Mouse (Mus musculus): ENCODE results near the gene Gspt2. TPM values are rescaled to one million over a fixed set of nuclear protein-coding genes. Genes with fewer than 3 reads are reported as not detected.
A peak's percentile ranks its signal among the peaks of the same experiment; 100 is the strongest.
"Not testable (repeated sequence)": the region's sequence is repeated elsewhere in the genome, so short reads cannot be mapped to it uniquely, and the experiment has no call there.

Gene Gspt2
- polyA plus RNA-seq (2012) = 0.01 TPM in 1 of 2 replicates, not detected in the other

- Histone ChIP-seq H3K27me3 (ENCODE audit: control insufficient read depth) (peaks cover 40% of the 10 kb centered on the region), H3K9me3 (ENCODE audit: control insufficient read depth, low read length) (peaks cover 6% of the 10 kb centered on the region), H3K4me1 (ENCODE audit: control insufficient read depth) (peaks cover 4% of the 10 kb centered on the region), H3K4me3 (replicated peaks) (peak within 1 kb of the TSS; percentile 56), H3K36me3 (ENCODE audit: control insufficient read depth) (no peaks in the 10 kb centered on the region)
- no peak for TF ChIP-seq GATA1 (IDR thresholded peaks at IDR 0.05; ENCODE audit: low read length)
- no peak for TF ChIP-seq TAL1 (IDR thresholded peaks at IDR 0.05; ENCODE audit: low read length)
Measured at GRCm38 (mm10) chrX:94635961-94636563, at the start of gene Gspt2. Gspt2 (plus strand) TSS chrX:94636069.

DNA sequence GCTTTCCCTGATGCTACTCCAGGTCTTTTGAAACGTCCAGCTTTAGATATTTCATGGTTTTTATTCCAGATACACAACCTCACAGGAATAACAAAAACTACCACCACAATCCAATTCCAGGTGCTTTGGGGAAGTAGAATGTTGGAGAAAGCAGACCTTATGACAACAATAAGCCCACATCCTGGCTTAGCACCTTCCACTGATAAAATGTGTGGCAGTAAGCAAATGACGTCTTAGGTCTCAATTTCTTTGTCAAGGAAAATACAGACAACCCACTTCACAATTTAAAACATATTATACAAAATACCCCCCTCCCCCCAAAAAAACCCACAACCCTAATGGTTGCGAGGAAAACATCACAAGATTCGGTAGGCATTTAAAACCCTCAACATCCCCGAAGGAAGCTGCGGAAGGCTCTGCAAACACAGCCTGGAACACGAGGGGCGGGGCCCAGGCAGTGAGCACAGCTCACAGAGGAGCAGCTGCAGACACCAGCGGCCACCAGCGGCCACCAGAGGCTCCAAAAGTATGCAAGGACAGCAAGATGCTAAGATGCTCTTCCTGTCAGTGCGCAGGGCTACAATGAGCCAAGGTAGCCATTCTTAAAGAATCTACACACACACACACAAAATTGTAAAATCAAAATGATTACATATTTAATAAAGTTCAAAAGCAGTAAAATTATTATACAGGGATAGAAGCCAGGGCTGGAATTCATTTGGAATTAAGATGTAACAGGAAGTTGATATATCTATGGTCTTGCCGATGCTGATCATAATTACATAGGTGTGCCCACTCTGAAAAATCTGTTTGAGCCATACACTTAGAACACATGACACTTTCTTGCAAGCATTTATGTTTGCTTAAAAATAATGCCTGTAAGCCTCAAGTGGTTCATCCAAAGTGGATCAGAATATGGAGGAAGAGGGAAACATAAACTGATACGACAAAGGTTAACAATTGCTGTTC is 10.8 kb upstream of the Gspt2 start:
- no peaks in the 10 kb centered on the region for H3K36me3 ChIP-seq (ENCODE audit: control insufficient read depth)
- H3K4me3 ChIP-seq (replicated peaks) = no peak overlapping the region
- no peaks in the 10 kb centered on the region for H3K9me3 ChIP-seq (ENCODE audit: control insufficient read depth, low read length)
- TF ChIP-seq TAL1 (IDR thresholded peaks at IDR 0.05; ENCODE audit: low read length) (no peak), GATA1 (IDR thresholded peaks at IDR 0.05; ENCODE audit: low read length) (no peak)
- peaks cover 5% of the 10 kb centered on the region; the same call in 1 of the 2 replicates for H3K27me3 ChIP-seq (ENCODE audit: control insufficient read depth)
- H3K4me1 ChIP-seq (ENCODE audit: control insufficient read depth) = no peaks in the 10 kb centered on the region

DNA sequence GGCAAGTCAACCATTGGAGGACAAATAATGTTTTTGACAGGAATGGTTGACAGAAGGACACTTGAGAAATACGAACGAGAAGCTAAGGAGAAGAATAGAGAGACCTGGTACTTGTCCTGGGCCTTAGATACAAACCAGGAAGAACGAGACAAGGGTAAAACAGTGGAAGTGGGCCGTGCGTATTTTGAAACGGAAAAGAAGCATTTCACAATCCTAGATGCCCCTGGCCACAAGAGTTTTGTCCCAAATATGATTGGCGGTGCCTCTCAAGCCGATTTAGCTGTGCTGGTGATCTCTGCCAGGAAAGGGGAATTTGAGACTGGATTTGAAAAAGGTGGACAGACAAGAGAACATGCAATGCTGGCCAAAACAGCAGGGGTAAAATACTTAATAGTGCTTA is 1.0 kb downstream of the Gspt2 start:
- H3K9me3 ChIP-seq (ENCODE audit: control insufficient read depth, low read length) = peaks cover 6% of the 10 kb centered on the region
- H3K4me3 ChIP-seq (replicated peaks) = no peak overlapping the region
- no peaks in the 10 kb centered on the region for H3K36me3 ChIP-seq (ENCODE audit: control insufficient read depth)
- H3K4me1 ChIP-seq (ENCODE audit: control insufficient read depth) = peaks cover 4% of the 10 kb centered on the region
- TF ChIP-seq TAL1 (IDR thresholded peaks at IDR 0.05; ENCODE audit: low read length) = no peak
- TF ChIP-seq GATA1 (IDR thresholded peaks at IDR 0.05; ENCODE audit: low read length) = no peak
- peaks cover 40% of the 10 kb centered on the region for H3K27me3 ChIP-seq (ENCODE audit: control insufficient read depth)

GRCm38 (mm10) chrX:94648541-94648940 is 12.7 kb downstream of the Gspt2 start:
- H3K27me3 ChIP-seq (ENCODE audit: control insufficient read depth) = no peaks in the 10 kb centered on the region
- TF ChIP-seq TAL1 (IDR thresholded peaks at IDR 0.05; ENCODE audit: low read length) = no peak
- TF ChIP-seq GATA1 (IDR thresholded peaks at IDR 0.05; ENCODE audit: low read length) = no peak
- H3K4me1 ChIP-seq (ENCODE audit: control insufficient read depth) = no peaks in the 10 kb centered on the region
- H3K36me3 ChIP-seq (ENCODE audit: control insufficient read depth) = no peaks in the 10 kb centered on the region
- no peak overlapping the region for H3K4me3 ChIP-seq (replicated peaks)
- H3K9me3 ChIP-seq (ENCODE audit: control insufficient read depth, low read length) = no peaks in the 10 kb centered on the region

DNA sequence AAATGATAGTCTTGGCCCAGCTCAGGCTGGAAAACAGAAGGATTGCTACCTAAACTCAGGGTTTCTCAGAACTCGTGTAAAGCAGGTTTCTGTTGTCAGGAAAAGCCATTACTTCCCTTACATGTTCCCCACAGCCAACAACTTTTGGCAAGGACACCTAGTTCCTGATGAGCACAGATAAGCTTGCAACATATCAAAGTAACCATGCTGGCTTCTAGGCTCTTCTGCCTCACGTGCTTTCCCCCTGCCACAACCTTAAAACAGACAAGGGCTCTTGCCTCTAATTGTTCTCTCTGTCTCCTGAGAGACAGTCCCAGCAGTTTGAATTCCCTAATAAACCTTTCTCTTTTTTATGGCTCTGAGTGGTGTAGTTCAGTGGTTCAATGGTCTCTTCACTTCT is 21.9 kb downstream of the Gspt2 start:
- Histone ChIP-seq H3K9me3 (ENCODE audit: control insufficient read depth, low read length) (no peaks in the 10 kb centered on the region), H3K27me3 (ENCODE audit: control insufficient read depth) (no peaks in the 10 kb centered on the region), H3K4me1 (ENCODE audit: control insufficient read depth) (no peaks in the 10 kb centered on the region), H3K4me3 (replicated peaks) (no peak overlapping the region), H3K36me3 (ENCODE audit: control insufficient read depth) (no peaks in the 10 kb centered on the region)
- TF ChIP-seq GATA1 (IDR thresholded peaks at IDR 0.05; ENCODE audit: low read length) (no peak), TAL1 (IDR thresholded peaks at IDR 0.05; ENCODE audit: low read length) (no peak)

- no peaks in the 10 kb centered on the region for H3K27me3 ChIP-seq (ENCODE audit: control insufficient read depth)
- H3K36me3 ChIP-seq (ENCODE audit: control insufficient read depth) = no peaks in the 10 kb centered on the region
- H3K4me3 ChIP-seq (replicated peaks) = no peak overlapping the region
- no peaks in the 10 kb centered on the region for H3K9me3 ChIP-seq (ENCODE audit: control insufficient read depth, low read length)
- no peaks in the 10 kb centered on the region for H3K4me1 ChIP-seq (ENCODE audit: control insufficient read depth)
- TF ChIP-seq TAL1 (IDR thresholded peaks at IDR 0.05; ENCODE audit: low read length) (no peak), GATA1 (IDR thresholded peaks at IDR 0.05; ENCODE audit: low read length) (no peak)
Measured at GRCm38 (mm10) chrX:94670814-94671213, 34.9 kb downstream of the Gspt2 start.

DNA sequence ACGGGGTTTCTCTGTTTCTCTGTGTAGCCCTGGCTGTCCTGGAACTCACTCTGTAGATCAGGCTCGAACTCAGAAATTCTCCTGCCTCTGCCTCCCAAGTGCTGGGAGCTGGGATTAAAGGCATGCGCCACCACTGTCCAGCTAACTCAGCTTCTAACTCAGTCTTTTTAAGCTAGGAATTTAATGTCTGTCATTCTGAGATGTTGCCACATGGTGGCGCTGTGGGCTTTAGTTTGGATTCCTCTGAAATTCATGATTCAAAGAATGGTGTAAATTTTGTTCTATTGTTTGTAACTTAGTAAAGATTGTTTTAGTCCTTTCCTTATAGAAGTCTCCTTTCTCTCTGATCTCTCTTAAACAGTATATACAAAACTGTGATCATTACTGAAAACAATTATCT is 39.1 kb downstream of the Gspt2 start:
- no peaks in the 10 kb centered on the region for H3K36me3 ChIP-seq (ENCODE audit: control insufficient read depth)
- H3K9me3 ChIP-seq (ENCODE audit: control insufficient read depth, low read length) = no peaks in the 10 kb centered on the region
- TF ChIP-seq GATA1 (IDR thresholded peaks at IDR 0.05; ENCODE audit: low read length) = no peak
- TF ChIP-seq TAL1 (IDR thresholded peaks at IDR 0.05; ENCODE audit: low read length) = no peak
- no peaks in the 10 kb centered on the region for H3K27me3 ChIP-seq (ENCODE audit: control insufficient read depth)
- H3K4me1 ChIP-seq (ENCODE audit: control insufficient read depth) = no peaks in the 10 kb centered on the region
- H3K4me3 ChIP-seq (replicated peaks) = no peak overlapping the region

DNA sequence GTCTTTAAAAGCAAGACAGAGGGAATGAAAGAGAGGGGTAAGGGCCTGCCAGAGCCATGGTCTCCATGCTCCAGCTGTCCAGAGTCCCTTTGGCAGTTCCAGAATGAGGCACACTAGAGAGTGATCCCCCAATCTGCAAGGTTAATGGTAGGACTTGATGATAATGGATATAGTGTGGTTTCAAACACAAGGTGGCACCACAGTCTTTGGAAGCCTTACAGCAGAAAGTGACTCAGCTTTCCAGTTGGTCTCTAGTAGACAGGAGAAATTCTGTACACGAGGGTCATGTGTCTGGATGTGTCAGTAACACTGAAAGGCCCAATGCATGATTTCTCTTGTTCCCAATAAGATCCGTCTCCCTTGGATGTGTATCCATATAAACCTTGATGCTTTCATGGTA is 45.7 kb downstream of the Gspt2 start:
- H3K9me3 ChIP-seq (ENCODE audit: control insufficient read depth, low read length); H3K36me3 ChIP-seq (ENCODE audit: control insufficient read depth); H3K4me1 ChIP-seq (ENCODE audit: control insufficient read depth): not testable (repeated sequence)

GRCm38 (mm10) chrX:94689593-94689992 is 53.7 kb downstream of the Gspt2 start:
- H3K36me3 ChIP-seq (ENCODE audit: control insufficient read depth); H3K4me3 ChIP-seq (replicated peaks); H3K4me1 ChIP-seq (ENCODE audit: control insufficient read depth); H3K27me3 ChIP-seq (ENCODE audit: control insufficient read depth); H3K9me3 ChIP-seq (ENCODE audit: control insufficient read depth, low read length): not testable (repeated sequence)

More for the DNA sequence above, 45.7 kb downstream of the Gspt2 start:
- not testable (repeated sequence) for H3K4me3 ChIP-seq (replicated peaks); H3K27me3 ChIP-seq (ENCODE audit: control insufficient read depth)

Other genes starting within 250 kb of the Gspt2 start
- 0.32 and 0.38 TPM in 2 replicates for gene Maged1, start 93.9 kb upstream of the Gspt2 start, polyA plus RNA-seq (2012)
- gene Zxdb, start 88.5 kb downstream of the Gspt2 start, polyA plus RNA-seq (2012) = 0.01 and 0.03 TPM in 2 replicates

Data from erythroblast, embryonic 14.5 days (primary cell).